Mouse (Mus musculus): ENCODE results near the gene Olfr629. TPM values are rescaled to one million over a fixed set of nuclear protein-coding genes. Genes with fewer than 3 reads are reported as not detected.
"Not testable (repeated sequence)": the region's sequence is repeated elsewhere in the genome, so short reads cannot be mapped to it uniquely, and the experiment has no call there.

Olfr629 gene
- polyA plus RNA-seq (2015; fragmentation: Nextera tagmentation; extraction: Ambion mirVana), result 0.09 TPM in 1 of 2 replicates, not detected in the other

- H3K36me3 ChIP-seq, result no peaks in the 10 kb centered on the region
- no peaks in the 10 kb centered on the region for H3K27me3 ChIP-seq
- no peak within 1 kb of the TSS for H3K27ac ChIP-seq (replicated peaks)
- no peak within 1 kb of the TSS for H3K4me2 ChIP-seq (replicated peaks)
- H3K9me3 ChIP-seq (replicated peaks), result no peaks in the 10 kb centered on the region
- H3K9ac ChIP-seq, result no peak within 1 kb of the TSS
- ATAC-seq (ENCODE audit: insufficient number of reproducible peaks, low FRiP score, low TSS enrichment, low read depth), result no peak
- no peak within 1 kb of the TSS for H3K4me3 ChIP-seq (replicated peaks)
- WGBS, result 79% methylated on average over 2 of the region's 2 CpGs
- H3K4me1 ChIP-seq, result no peaks in the 10 kb centered on the region
These were observed at the start of gene Olfr629 for GRCm38 (mm10) chr7:103744843-103745242. Olfr629 (minus strand) TSS chr7:103744943.

DNA sequence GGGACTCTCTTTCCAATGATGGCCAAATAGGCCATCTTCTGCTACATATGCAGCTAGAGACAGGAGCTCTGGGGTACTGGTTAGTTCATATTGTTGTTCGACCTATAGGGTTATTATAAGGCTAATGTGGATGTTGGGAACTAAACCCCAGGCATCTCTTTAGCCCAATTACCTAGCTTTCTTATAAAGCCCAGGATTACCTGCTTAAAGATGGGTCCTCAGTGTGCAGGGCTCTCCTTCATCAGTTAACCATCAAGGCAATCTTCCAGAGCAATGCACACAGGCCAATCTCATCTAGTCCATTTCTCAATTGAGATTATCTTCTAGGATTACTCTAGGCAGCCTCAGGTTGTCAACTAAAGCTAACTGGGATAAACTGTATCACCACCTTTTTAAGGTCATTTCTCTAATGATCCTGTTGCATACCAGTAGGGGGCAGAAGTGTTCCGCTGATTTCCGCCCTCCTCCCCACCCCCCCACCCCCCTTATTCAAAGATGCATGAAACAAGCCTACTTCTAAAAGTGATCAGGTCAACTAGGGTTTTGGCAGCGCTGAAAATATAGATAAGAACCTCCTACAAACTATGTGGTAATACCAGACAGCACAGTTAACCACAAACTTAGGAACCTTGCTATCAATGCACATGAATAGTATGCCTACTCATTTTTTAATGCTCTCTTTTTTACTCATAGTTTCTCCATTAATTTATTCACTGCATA, 48.1 kb upstream of the Olfr629 start:
- ATAC-seq (ENCODE audit: insufficient number of reproducible peaks, low FRiP score, low TSS enrichment, low read depth), result no peak
- no peaks in the 10 kb centered on the region for H3K9me3 ChIP-seq (replicated peaks)
- H3K27ac ChIP-seq (replicated peaks), result no peak overlapping the region
- no peak overlapping the region for H3K9ac ChIP-seq
- WGBS, result 21% methylated on average over 4 of the region's 4 CpGs
- H3K4me3 ChIP-seq (replicated peaks), result no peak overlapping the region
- H3K27me3 ChIP-seq, result no peaks in the 10 kb centered on the region
- H3K4me2 ChIP-seq (replicated peaks), result no peak overlapping the region
- H3K4me1 ChIP-seq, result no peaks in the 10 kb centered on the region
- no peaks in the 10 kb centered on the region for H3K36me3 ChIP-seq

DNA sequence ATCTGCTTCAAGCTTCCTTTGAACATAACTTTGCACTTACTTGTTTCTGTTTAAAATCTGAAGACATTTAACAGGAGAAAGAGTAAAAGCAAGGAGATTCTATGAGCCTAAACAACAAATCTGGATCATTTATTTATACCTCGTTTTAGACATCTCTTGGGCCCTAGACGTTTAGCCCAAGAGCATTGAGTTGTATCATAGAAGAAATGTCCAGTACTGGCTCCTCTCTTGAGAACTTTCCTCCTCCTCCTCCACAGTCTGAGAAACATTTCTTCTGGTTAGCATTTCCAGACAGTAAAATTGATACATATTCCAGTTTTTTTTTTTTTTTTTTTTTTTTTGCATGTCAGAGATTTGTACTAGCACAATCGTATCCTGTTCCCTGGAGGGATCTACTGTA, 47.0 kb upstream of the Olfr629 start, which contains the start of gene Olfr67:
Gene Olfr67, minus strand, starts transcription at position 101 of the 400 bp plus-strand sequence.
- Histone ChIP-seq H3K9ac (no peak within 1 kb of the TSS), H3K36me3 (no peaks in the 10 kb centered on the region), H3K4me2 (replicated peaks) (no peak within 1 kb of the TSS), H3K4me1 (no peaks in the 10 kb centered on the region), H3K27ac (replicated peaks) (no peak within 1 kb of the TSS), H3K27me3 (no peaks in the 10 kb centered on the region), H3K4me3 (replicated peaks) (no peak within 1 kb of the TSS), H3K9me3 (replicated peaks) (no peaks in the 10 kb centered on the region)
- 67% methylated on average over 3 of the region's 3 CpGs for whole genome bisulfite sequencing
- no peak for ATAC-seq (ENCODE audit: insufficient number of reproducible peaks, low FRiP score, low TSS enrichment, low read depth)

DNA sequence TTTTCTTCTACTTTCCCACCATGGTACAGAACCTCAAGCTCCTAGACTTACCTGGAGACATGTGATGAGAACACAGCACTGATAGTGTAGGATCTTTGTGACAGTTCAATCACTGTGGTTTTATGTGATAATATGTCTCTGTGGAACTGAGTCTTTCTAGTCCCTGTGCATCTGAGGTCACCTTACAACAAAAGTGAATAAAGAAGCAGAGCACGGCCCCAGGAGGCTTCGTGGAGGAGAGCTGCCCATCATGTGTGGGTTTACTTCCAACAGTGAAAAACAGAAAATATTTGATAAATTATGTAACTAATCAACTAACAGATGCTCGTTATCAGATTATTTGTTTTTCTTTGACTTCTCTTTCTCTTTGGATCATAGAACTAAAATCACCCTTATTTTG, 34.9 kb upstream of the Olfr629 start, which contains the start of gene Olfr68:
Gene Olfr68, minus strand, starts transcription at position 101 of the 400 bp plus-strand sequence.
- Histone ChIP-seq H3K9ac (no peak within 1 kb of the TSS), H3K9me3 (replicated peaks) (no peaks in the 10 kb centered on the region), H3K27ac (replicated peaks) (no peak within 1 kb of the TSS), H3K4me1 (no peaks in the 10 kb centered on the region), H3K4me2 (replicated peaks) (no peak within 1 kb of the TSS), H3K4me3 (replicated peaks) (no peak within 1 kb of the TSS), H3K27me3 (no peaks in the 10 kb centered on the region), H3K36me3 (no peaks in the 10 kb centered on the region)
- ATAC-seq (ENCODE audit: insufficient number of reproducible peaks, low FRiP score, low TSS enrichment, low read depth), result no peak
- WGBS, result 74% methylated on average over 3 of the region's 3 CpGs

GRCm38 (mm10) chr7:103777652-103778051, 32.9 kb upstream of the Olfr629 start:
- H3K4me1 ChIP-seq; H3K36me3 ChIP-seq; H3K4me2 ChIP-seq (replicated peaks); H3K27me3 ChIP-seq; ATAC-seq (ENCODE audit: insufficient number of reproducible peaks, low FRiP score, low TSS enrichment, low read depth); H3K9me3 ChIP-seq (replicated peaks); H3K27ac ChIP-seq (replicated peaks); H3K4me3 ChIP-seq (replicated peaks); H3K9ac ChIP-seq: not testable (repeated sequence)
- 82% methylated on average over 4 of the region's 4 CpGs for WGBS

GRCm38 (mm10) chr7:103771494-103771893, 26.8 kb upstream of the Olfr629 start, which contains the start of gene Olfr69:
Olfr69 (minus strand) TSS chr7:103771594.
- ATAC-seq (ENCODE audit: insufficient number of reproducible peaks, low FRiP score, low TSS enrichment, low read depth), result no peak
- Histone ChIP-seq H3K36me3 (no peaks in the 10 kb centered on the region), H3K4me2 (replicated peaks) (no peak within 1 kb of the TSS), H3K9me3 (replicated peaks) (no peaks in the 10 kb centered on the region), H3K27me3 (no peaks in the 10 kb centered on the region), H3K4me3 (replicated peaks) (no peak within 1 kb of the TSS), H3K27ac (replicated peaks) (no peak within 1 kb of the TSS), H3K9ac (no peak within 1 kb of the TSS), H3K4me1 (no peaks in the 10 kb centered on the region)
- whole genome bisulfite sequencing, result 62% methylated on average over 2 of the region's 2 CpGs

DNA sequence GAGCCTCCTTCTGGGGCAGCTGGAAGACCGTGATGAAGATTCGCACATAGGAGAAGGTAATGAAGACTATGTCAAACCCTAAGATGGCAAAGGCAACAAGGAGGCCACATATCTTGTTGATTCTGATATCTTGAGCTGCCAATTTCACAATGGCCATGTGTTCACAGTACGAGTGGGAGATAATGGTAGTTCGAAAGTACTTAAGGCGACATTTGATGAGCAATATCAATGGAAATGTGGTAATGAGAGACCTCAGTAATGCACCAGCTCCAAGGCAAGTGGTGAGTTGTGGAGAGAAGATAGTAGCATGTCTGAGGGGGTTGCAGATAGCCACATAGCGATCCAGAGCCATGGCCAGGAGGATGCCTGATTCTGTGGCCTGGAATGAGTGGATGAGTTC, 22.9 kb upstream of the Olfr629 start:
- not testable (repeated sequence) for H3K4me2 ChIP-seq (replicated peaks); ATAC-seq (ENCODE audit: insufficient number of reproducible peaks, low FRiP score, low TSS enrichment, low read depth); H3K36me3 ChIP-seq; H3K27me3 ChIP-seq; H3K4me3 ChIP-seq (replicated peaks); H3K9me3 ChIP-seq (replicated peaks); H3K9ac ChIP-seq; H3K27ac ChIP-seq (replicated peaks); H3K4me1 ChIP-seq
- 85% methylated on average over 6 of the region's 6 CpGs for WGBS

DNA sequence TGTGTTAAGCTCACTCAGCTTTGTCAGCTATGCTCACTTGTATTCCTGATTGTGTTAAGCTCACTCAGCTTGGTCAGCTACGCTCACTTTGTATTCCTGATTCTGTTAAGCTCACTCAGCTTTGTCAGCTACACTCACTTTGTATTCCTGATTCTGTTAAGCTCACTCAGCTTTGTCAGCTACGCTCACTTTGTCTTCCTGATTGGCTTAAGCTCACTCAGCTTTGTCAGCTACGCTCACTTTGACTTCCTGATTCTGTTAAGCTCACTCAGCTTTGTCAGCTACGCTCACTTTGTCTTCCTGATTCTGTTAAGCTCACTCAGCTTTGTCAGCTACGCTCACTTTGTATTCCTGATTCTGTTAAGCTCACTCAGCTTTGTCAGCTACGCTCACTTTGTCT, 17.5 kb upstream of the Olfr629 start:
- H3K27ac ChIP-seq (replicated peaks); H3K36me3 ChIP-seq; H3K4me2 ChIP-seq (replicated peaks); H3K4me3 ChIP-seq (replicated peaks); H3K27me3 ChIP-seq; H3K4me1 ChIP-seq; ATAC-seq (ENCODE audit: insufficient number of reproducible peaks, low FRiP score, low TSS enrichment, low read depth); H3K9me3 ChIP-seq (replicated peaks); H3K9ac ChIP-seq: not testable (repeated sequence)
- WGBS, result 85% methylated on average over 6 of the region's 6 CpGs

GRCm38 (mm10) chr7:103757233-103757632, 12.5 kb upstream of the Olfr629 start, which contains the start of gene Olfr630:
Olfr630 (minus strand) TSS chr7:103757333.
- Histone ChIP-seq H3K4me3 (replicated peaks) (no peak within 1 kb of the TSS), H3K9me3 (replicated peaks) (no peaks in the 10 kb centered on the region), H3K36me3 (no peaks in the 10 kb centered on the region), H3K4me1 (no peaks in the 10 kb centered on the region), H3K4me2 (replicated peaks) (no peak within 1 kb of the TSS), H3K27me3 (no peaks in the 10 kb centered on the region), H3K9ac (no peak within 1 kb of the TSS), H3K27ac (replicated peaks) (no peak within 1 kb of the TSS)
- no peak for ATAC-seq (ENCODE audit: insufficient number of reproducible peaks, low FRiP score, low TSS enrichment, low read depth)
- WGBS, result 37% methylated on average over 2 of the region's 2 CpGs

DNA sequence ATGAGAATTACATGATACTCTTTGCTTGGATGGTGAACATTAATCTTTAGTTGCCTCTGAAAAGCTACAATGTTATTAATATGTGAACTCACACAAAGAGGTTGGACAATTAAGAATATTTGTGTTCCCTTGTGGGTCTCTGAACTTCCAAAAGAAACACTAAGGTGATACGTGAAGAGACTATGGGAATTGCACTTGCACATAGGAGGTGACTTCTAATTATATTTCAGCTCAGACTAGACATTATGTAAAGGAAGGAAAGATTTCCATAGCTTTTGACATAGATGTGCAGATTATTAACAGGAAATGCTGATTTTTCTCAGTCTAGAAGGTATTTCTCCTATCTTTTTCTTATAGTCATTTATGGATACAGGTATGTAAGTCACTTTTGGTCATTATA, 14.7 kb downstream of the Olfr629 start, which contains the start of gene Olfr628:
Gene Olfr628, plus strand, starts transcription at position 301 of the 400 bp plus-strand sequence.
- 93% methylated on average over 1 of the region's 1 CpGs for WGBS
- no peak within 1 kb of the TSS for H3K4me3 ChIP-seq (replicated peaks)
- no peak within 1 kb of the TSS for H3K27ac ChIP-seq (replicated peaks)
- ATAC-seq (ENCODE audit: insufficient number of reproducible peaks, low FRiP score, low TSS enrichment, low read depth), result no peak
- H3K9ac ChIP-seq, result no peak within 1 kb of the TSS
- no peak within 1 kb of the TSS for H3K4me2 ChIP-seq (replicated peaks)
- H3K4me1 ChIP-seq, result no peaks in the 10 kb centered on the region
- H3K9me3 ChIP-seq (replicated peaks), result no peaks in the 10 kb centered on the region
- H3K36me3 ChIP-seq, result no peaks in the 10 kb centered on the region
- H3K27me3 ChIP-seq, result no peaks in the 10 kb centered on the region

- 96% methylated on average over 1 of the region's 1 CpGs for WGBS
- H3K9me3 ChIP-seq (replicated peaks); H3K4me3 ChIP-seq (replicated peaks); H3K4me1 ChIP-seq; H3K9ac ChIP-seq; ATAC-seq (ENCODE audit: insufficient number of reproducible peaks, low FRiP score, low TSS enrichment, low read depth); H3K4me2 ChIP-seq (replicated peaks); H3K36me3 ChIP-seq; H3K27ac ChIP-seq (replicated peaks); H3K27me3 ChIP-seq: not testable (repeated sequence)
These were observed 28.3 kb downstream of the Olfr629 start for GRCm38 (mm10) chr7:103716398-103716797.

DNA sequence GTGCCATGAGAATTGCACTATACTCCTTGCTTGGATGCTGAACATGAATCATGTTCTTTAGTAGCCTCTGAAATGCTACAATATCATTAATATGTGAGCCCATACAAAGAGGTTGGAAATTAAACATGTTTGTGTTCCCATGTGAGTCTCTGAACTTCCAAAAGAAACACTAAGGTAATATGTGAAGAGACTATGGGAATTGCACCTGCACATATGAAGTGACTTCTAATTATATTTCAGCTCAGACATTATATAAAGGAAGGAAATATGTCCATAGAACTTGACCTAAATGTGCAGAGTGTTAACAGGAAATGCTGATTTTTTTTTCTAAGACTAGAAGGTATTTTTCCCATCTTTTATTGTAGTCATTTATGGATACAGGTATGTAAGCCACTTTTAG, 30.4 kb downstream of the Olfr629 start, which contains the start of gene Olfr243:
Gene Olfr243, plus strand, starts transcription at position 301 of the 400 bp plus-strand sequence.
- Histone ChIP-seq H3K9ac (no peak within 1 kb of the TSS), H3K4me2 (replicated peaks) (no peak within 1 kb of the TSS), H3K36me3 (no peaks in the 10 kb centered on the region), H3K4me3 (replicated peaks) (no peak within 1 kb of the TSS), H3K4me1 (no peaks in the 10 kb centered on the region), H3K27ac (replicated peaks) (no peak within 1 kb of the TSS), H3K27me3 (no peaks in the 10 kb centered on the region), H3K9me3 (replicated peaks) (no peaks in the 10 kb centered on the region)
- no peak for ATAC-seq (ENCODE audit: insufficient number of reproducible peaks, low FRiP score, low TSS enrichment, low read depth)
